9 mouse cellular contexts compared by ENCODE assay signal in the genomic region with DNA sequence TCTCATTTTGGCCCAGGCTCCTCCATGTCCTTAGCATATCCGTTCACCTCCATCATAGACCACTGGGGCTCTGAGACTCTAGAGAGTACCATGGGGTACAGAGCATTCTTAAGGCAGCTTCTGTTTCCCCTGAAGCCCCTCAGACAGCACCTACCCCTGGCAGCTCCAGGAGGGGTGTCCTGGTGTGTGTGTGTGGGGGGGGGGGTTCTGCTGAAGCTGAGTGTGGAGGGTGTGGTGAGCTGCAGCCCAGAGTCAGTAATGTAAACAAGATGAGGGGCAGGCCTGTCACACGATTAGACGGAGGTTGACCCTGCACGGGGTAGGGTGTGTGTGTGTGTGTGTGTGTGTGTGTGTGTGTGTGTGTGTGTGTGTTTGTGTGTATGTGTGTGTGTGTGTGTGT. TPM values are rescaled to one million over a fixed set of nuclear protein-coding genes. Genes with fewer than 3 reads are reported as not detected.
DNase-seq lines count a peak whose midpoint lies in the region; ATAC-seq and TF ChIP-seq lines count a peak whose summit lies in the region.
"Had no signal": no experiment of that assay in that cellular context is flagged by ENCODE, and none has a peak within 500 bp of the region (broad histone marks: within the 10 kb centered on the region; RNA-seq: fewer than 3 reads in every experiment).

No protein-coding gene starts in this region.

- H3K36me3 ChIP-seq in forebrain, embryonic 10.5 days (replicated peaks) = no peaks in the 10 kb centered on the region
- H3K36me3 ChIP-seq in forebrain, embryonic 13.5 days (ENCODE audit: poor library complexity, severe bottlenecking) = no peaks in the 10 kb centered on the region
- H3K36me3 ChIP-seq in lung, embryonic 15.5 days = no peaks in the 10 kb centered on the region
- no peaks in the 10 kb centered on the region for H3K36me3 ChIP-seq in hindbrain, embryonic 11.5 days (ENCODE audit: control insufficient read depth, insufficient read depth, low read length)
- peaks cover 23% of the 10 kb centered on the region for H3K36me3 ChIP-seq in liver, postnatal 0 days (replicated peaks; ENCODE audit: insufficient read depth, low read length)

- H3K9me3 ChIP-seq in forebrain, embryonic 10.5 days = no peaks in the 10 kb centered on the region
- no peaks in the 10 kb centered on the region for H3K9me3 ChIP-seq in forebrain, embryonic 13.5 days (replicated peaks)
- no peaks in the 10 kb centered on the region for H3K9me3 ChIP-seq in lung, embryonic 15.5 days
- H3K9me3 ChIP-seq in hindbrain, embryonic 11.5 days (ENCODE audit: control insufficient read depth, low read length) = no peaks in the 10 kb centered on the region
- no peaks in the 10 kb centered on the region for H3K9me3 ChIP-seq in liver, postnatal 0 days (ENCODE audit: low read length)

- H3K27me3 ChIP-seq in forebrain, embryonic 10.5 days (ENCODE audit: poor library complexity, severe bottlenecking) = peaks cover 11% of the 10 kb centered on the region
- no peaks in the 10 kb centered on the region; the same call in 1 of the 2 replicates for H3K27me3 ChIP-seq in forebrain, embryonic 13.5 days
- H3K27me3 ChIP-seq in lung, embryonic 15.5 days = no peaks in the 10 kb centered on the region
- H3K27me3 ChIP-seq in hindbrain, embryonic 11.5 days (ENCODE audit: control insufficient read depth, insufficient read depth, low read length) = no peaks in the 10 kb centered on the region; the same call in 1 of the 2 replicates
- H3K27me3 ChIP-seq in liver, postnatal 0 days (ENCODE audit: insufficient read depth, low read length) = no peaks in the 10 kb centered on the region

- WGBS in forebrain, embryonic 10.5 days = 40% methylated on average over 4 of the region's 4 CpGs
- 42% methylated on average over 4 of the region's 4 CpGs for WGBS in forebrain, embryonic 13.5 days
- 21% methylated on average over 4 of the region's 4 CpGs for WGBS in lung, embryonic 15.5 days
- 18% methylated on average over 4 of the region's 4 CpGs for WGBS in hindbrain, embryonic 11.5 days
- 45% methylated on average over 4 of the region's 4 CpGs for WGBS in liver, postnatal 0 days (ENCODE audit: insufficient replicate concordance)

- ATAC-seq in forebrain, embryonic 13.5 days = no peak
- ATAC-seq in lung, embryonic 15.5 days (ENCODE audit: borderline replicate concordance, extremely low read depth, low FRiP score, low TSS enrichment) = peak; percentile 60; the same call in 1 of the 2 replicates
- 0 out of 2 replicates have a peak, but pooled peaks have one; percentile 30 for ATAC-seq in hindbrain, embryonic 11.5 days (ENCODE audit: low FRiP score)
- ATAC-seq in liver, postnatal 0 days = peak; percentile 60

- no peak overlapping the region for H3K4me3 ChIP-seq in forebrain, embryonic 10.5 days
- H3K4me3 ChIP-seq in forebrain, embryonic 13.5 days = no peak overlapping the region
- no peak overlapping the region for H3K4me3 ChIP-seq in lung, embryonic 15.5 days
- H3K4me3 ChIP-seq in hindbrain, embryonic 11.5 days (ENCODE audit: low read depth, low read length) = no peak overlapping the region
- no peak overlapping the region for H3K4me3 ChIP-seq in liver, postnatal 0 days (ENCODE audit: low read depth, low read length)

- TF ChIP-seq EP300 in liver, postnatal 0 days (IDR thresholded peaks at IDR 0.05; ENCODE audit: low read depth) = no peak

- DNase-seq in forebrain, embryonic 10.5 days (ENCODE audit: extremely low spot score, low spot score) = no peak
- no peak for DNase-seq in lung, postnatal 14 days
- DNase-seq in hindbrain, embryonic 11.5 days (ENCODE audit: low spot score) = no peak
- no peak for DNase-seq in liver, postnatal 0 days
- no peak for DNase-seq in adrenal gland, postnatal 4 days (ENCODE audit: low spot score in 2 of 2)
- no peak for DNase-seq in cerebellum, postnatal 4 days (ENCODE audit: low spot score in 2 of 2)
- DNase-seq: gastrocnemius, postnatal 14 days had no signal

- peaks cover 35% of the 10 kb centered on the region for H3K4me1 ChIP-seq in forebrain, embryonic 10.5 days
- H3K4me1 ChIP-seq in forebrain, embryonic 13.5 days = peaks cover 13% of the 10 kb centered on the region
- H3K4me1 ChIP-seq in lung, embryonic 15.5 days = peaks cover 24% of the 10 kb centered on the region
- no peaks in the 10 kb centered on the region; the same call in 1 of the 2 replicates for H3K4me1 ChIP-seq in hindbrain, embryonic 11.5 days (replicated peaks; ENCODE audit: control insufficient read depth, insufficient read depth, low read length)
- H3K4me1 ChIP-seq in liver, postnatal 0 days (ENCODE audit: insufficient read depth) = peaks cover 35% of the 10 kb centered on the region

- peak overlapping the region; percentile 75 for H3K27ac ChIP-seq in forebrain, embryonic 10.5 days
- no peak overlapping the region for H3K27ac ChIP-seq in forebrain, embryonic 13.5 days
- no peak overlapping the region for H3K27ac ChIP-seq in lung, embryonic 15.5 days
- no peak overlapping the region for H3K27ac ChIP-seq in hindbrain, embryonic 11.5 days (ENCODE audit: low read depth, low read length)
- H3K27ac ChIP-seq in liver, postnatal 0 days (ENCODE audit: low read depth) = peak overlapping the region; percentile 87

- no peak for TF ChIP-seq CTCF in liver, postnatal 0 days (IDR thresholded peaks at IDR 0.05; ENCODE audit: low read depth)

- H3K9ac ChIP-seq in forebrain, embryonic 13.5 days = no peak overlapping the region
- no peak overlapping the region for H3K9ac ChIP-seq in lung, embryonic 15.5 days
- no peak overlapping the region for H3K9ac ChIP-seq in hindbrain, embryonic 11.5 days (ENCODE audit: low read depth, low read length)
- H3K9ac ChIP-seq in liver, postnatal 0 days (replicated peaks) = peak overlapping the region; percentile 49; the same call in 1 of the 2 replicates

- H3K4me2 ChIP-seq in forebrain, embryonic 13.5 days = no peak overlapping the region
- H3K4me2 ChIP-seq in lung, embryonic 15.5 days = no peak overlapping the region
- H3K4me2 ChIP-seq in hindbrain, embryonic 11.5 days (replicated peaks; ENCODE audit: low read depth, low read length) = no peak overlapping the region
- H3K4me2 ChIP-seq in liver, postnatal 0 days (ENCODE audit: low read depth, low read length) = peak overlapping the region; percentile 51

RNA-seq across cellular contexts. Expression of gene Fhdc1, which starts 18.5 kb away (rescaled TPM):
- polyA plus RNA-seq in forebrain, embryonic 10.5 days (2016; fragmentation: Nextera tagmentation; extraction: Ambion mirVana) = 1.2 and 1.9 TPM in 2 replicates
- 1.3 and 1.8 TPM in 2 replicates for polyA plus RNA-seq in forebrain, embryonic 13.5 days (2015; fragmentation: Nextera tagmentation; extraction: Ambion mirVana)
- polyA plus RNA-seq in lung, embryonic 15.5 days (2015; fragmentation: Nextera tagmentation; extraction: Ambion mirVana) = 13.9 and 14.9 TPM in 2 replicates
- 3.3 and 3.7 TPM in 2 replicates for polyA plus RNA-seq in hindbrain, embryonic 11.5 days (2014; fragmentation: Nextera tagmentation; extraction: Ambion mirVana)
- polyA plus RNA-seq in liver, postnatal 0 days (2015; fragmentation: Nextera tagmentation; extraction: Ambion mirVana) = 16.8 and 19.1 TPM in 2 replicates
- total RNA-seq in adrenal gland, postnatal 4 days (2021) = 10 to 100 TPM; 41.5 to 47.1 TPM

Comparison
In these comparisons a context has a peak if more than half of its experiments do, and no peak if none do; other contexts are left out.
1. H3K27ac ChIP-seq: peak in forebrain, embryonic 10.5 days (single experiment) and liver, postnatal 0 days (single experiment); none in forebrain, embryonic 13.5 days (single experiment), lung, embryonic 15.5 days (single experiment) and hindbrain, embryonic 11.5 days (single experiment).